Mouse (Mus musculus) liver, embryonic 12.5 days (tissue): Measurements from ENCODE around the gene Gp5. TPM values are rescaled to one million over a fixed set of nuclear protein-coding genes. Genes with fewer than 3 reads are reported as not detected.

Source experiments
- ATAC-seq: fragments of 200-750 bp; cut with Nextera tagmentation; 2 replicates; pipeline ENCODE4 v1.8.0; 2017; ENCODE audit warnings: moderate number of reproducible peaks, mild to moderate bottlenecking, moderate library complexity
- H3K27ac ChIP-seq: fragments of 300-500 bp; sonication (generic); 2 replicates; pipeline ENCODE4 v1.5.1; 2016; ENCODE audit warnings: mild to moderate bottlenecking
- H3K27me3 ChIP-seq: fragments of 300-500 bp; sonication (generic); replicated peaks from 2 replicates; pipeline ENCODE4 v1.6.1; 2016; ENCODE audit warnings: mild to moderate bottlenecking, moderate library complexity
- H3K36me3 ChIP-seq: fragments of 300-500 bp; sonication (generic); 2 replicates; pipeline ENCODE4 v1.6.1; 2016; ENCODE audit warnings: mild to moderate bottlenecking, moderate library complexity
- H3K4me1 ChIP-seq: fragments of 300-500 bp; sonication (generic); 2 replicates; pipeline ENCODE4 v1.6.1; 2016
- H3K4me2 ChIP-seq: fragments of 300-500 bp; sonication (generic); 2 replicates; pipeline ENCODE4 v1.6.1; 2016; ENCODE audit warnings: mild to moderate bottlenecking, moderate library complexity
- H3K4me3 ChIP-seq: fragments of 300-500 bp; sonication (generic); 2 replicates; pipeline ENCODE4 v1.5.1; 2016; ENCODE audit warnings: mild to moderate bottlenecking, moderate library complexity
- H3K9ac ChIP-seq: fragments of 300-500 bp; sonication (generic); 2 replicates; pipeline ENCODE4 v1.6.1; 2016; ENCODE audit warnings: mild to moderate bottlenecking, moderate library complexity
- H3K9me3 ChIP-seq: fragments of 300-500 bp; sonication (generic); replicated peaks from 2 replicates; pipeline ENCODE4 v1.6.1; 2016; ENCODE audit warnings: mild to moderate bottlenecking, moderate library complexity
- WGBS: fragments of 180-500 bp; shearing (Covaris S2); methylation state at CpG from one replicate; pipeline ENCODE4 v1.1.7; 2016; ENCODE audit not compliant: insufficient replicate concordance; 5-methylcytosine and 5-hydroxymethylcytosine counted together
- polyA plus RNA-seq: library from polyadenylated mRNA; unstranded; fragments of >200 nt; fragmentation: Nextera tagmentation; extraction: Ambion mirVana; gene quantifications from 2 replicates; pipeline ENCODE4 v1.2.1, GENCODE M21; 2016

Gene Gp5
- polyA plus RNA-seq, 1 experiment from 2014 or later: 32.1 TPM

DNA sequence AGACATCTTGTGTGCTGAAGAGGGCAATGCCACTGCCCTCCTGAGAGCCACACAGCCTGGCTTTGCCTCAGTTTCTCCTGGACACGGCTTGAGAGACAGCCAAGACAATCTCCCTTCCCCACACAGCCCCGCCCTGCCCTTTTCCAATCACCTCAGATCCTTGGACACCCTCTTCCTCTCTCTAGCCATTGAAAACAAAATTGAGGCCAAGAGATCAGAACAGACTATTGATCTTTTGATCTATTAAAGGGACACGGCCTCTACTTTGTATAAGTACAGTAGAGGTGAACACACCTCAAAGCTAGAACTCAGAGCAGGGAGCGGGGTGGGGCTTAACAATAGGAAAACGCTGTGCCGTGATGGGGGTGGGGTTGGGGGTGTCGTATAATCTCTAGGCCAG lies 52.1 kb downstream of the Gp5 start:
- Histone ChIP-seq H3K4me2 (no peak overlapping the region), H3K36me3 (no peaks in the 10 kb centered on the region), H3K4me3 (no peak overlapping the region), H3K27ac (no peak overlapping the region), H3K4me1 (peaks cover 17% of the 10 kb centered on the region), H3K9ac (no peak overlapping the region), H3K9me3 (no peaks in the 10 kb centered on the region), H3K27me3 (no peaks in the 10 kb centered on the region)
- no peak for ATAC-seq
- WGBS: 64% methylated on average over 7 of the region's 7 CpGs

DNA sequence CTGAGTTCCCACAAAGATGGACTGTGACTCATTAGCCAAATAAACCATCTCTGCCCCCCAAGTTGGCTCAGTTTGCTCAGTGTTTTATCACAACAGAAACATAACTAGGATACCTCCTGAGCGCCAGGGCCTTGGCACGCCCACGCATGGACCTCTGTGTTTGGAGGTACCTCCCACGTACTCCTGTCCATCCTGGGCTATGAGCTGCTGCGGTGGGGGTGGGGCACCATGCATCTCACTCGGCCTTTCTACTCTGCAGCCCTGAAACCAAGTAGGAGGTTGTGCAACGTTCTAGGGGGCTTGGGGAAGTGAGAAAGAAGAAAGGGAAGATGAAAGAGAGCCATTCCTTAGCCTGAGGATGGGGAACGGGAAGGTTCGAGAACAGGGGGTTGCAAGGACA lies 52.9 kb downstream of the Gp5 start:
- H3K9me3 ChIP-seq: no peaks in the 10 kb centered on the region
- no peak overlapping the region for H3K27ac ChIP-seq
- no peak overlapping the region for H3K4me2 ChIP-seq
- peaks cover 20% of the 10 kb centered on the region for H3K4me1 ChIP-seq
- H3K4me3 ChIP-seq: no peak overlapping the region
- H3K9ac ChIP-seq: no peak overlapping the region
- no peaks in the 10 kb centered on the region for H3K36me3 ChIP-seq
- H3K27me3 ChIP-seq: no peaks in the 10 kb centered on the region
- WGBS: 31% methylated on average over 9 of the region's 9 CpGs
- no peak for ATAC-seq

Other genes starting within 250 kb of the Gp5 start
- gene Hes1, start 246.4 kb downstream of the Gp5 start, polyA plus RNA-seq: 12.5 and 12.7 TPM in 2 replicates
- gene Cpn2, start 43.3 kb downstream of the Gp5 start, polyA plus RNA-seq: 1.5 and 1.6 TPM in 2 replicates
- 0.02 TPM in 1 of 2 replicates, not detected in the other for gene Lrrc15, start 27.5 kb downstream of the Gp5 start, polyA plus RNA-seq
- gene Atp13a3, start 95.2 kb upstream of the Gp5 start, polyA plus RNA-seq: 17.7 and 18.5 TPM in 2 replicates
- 1.5 and 1.7 TPM in 2 replicates for gene Tmem44, start 240.1 kb upstream of the Gp5 start, polyA plus RNA-seq